Mouse (Mus musculus): Measurements from ENCODE around the gene Ywhag.

GRCm38 (mm10) chr5:135916051-135916565 is 18.3 kb downstream of the Ywhag start:
- no peak for TF ChIP-seq CTCF (IDR thresholded peaks at IDR 0.05)
- no peak for TF ChIP-seq POLR2A (IDR thresholded peaks at IDR 0.05; ENCODE audit: insufficient read depth, low read depth, low read length)
- no peak for TF ChIP-seq EP300 (IDR thresholded peaks at IDR 0.05; ENCODE audit: insufficient read depth, low read depth, low read length)

All from heart, adult 2 months (tissue).